In genomic region chr15:97223431-97223830, GRCm38 (mm10) we compare ENCODE assay signal across 10 mouse cellular contexts.
"Had no signal": no experiment of that assay in that cellular context is flagged by ENCODE, and none has a peak within 500 bp of the region (broad histone marks: within the 10 kb centered on the region; RNA-seq: fewer than 3 reads in every experiment).

No protein-coding gene starts in this region.

- H3K4me3 ChIP-seq: limb, embryonic 13.5 days; midbrain, embryonic 13.5 days had no signal

- H3K36me3 ChIP-seq: limb, embryonic 13.5 days; midbrain, embryonic 13.5 days had no signal

- H3K27me3 ChIP-seq: limb, embryonic 13.5 days; midbrain, embryonic 13.5 days had no signal

- H3K9ac ChIP-seq: limb, embryonic 13.5 days; liver, embryonic 14.5 days; midbrain, embryonic 13.5 days had no signal

- H3K4me2 ChIP-seq: limb, embryonic 13.5 days; midbrain, embryonic 13.5 days had no signal

- H3K4me1 ChIP-seq: limb, embryonic 13.5 days; midbrain, embryonic 13.5 days had no signal

- H3K27ac ChIP-seq: hindbrain, postnatal 0 days; limb, embryonic 13.5 days; liver, embryonic 14.5 days; midbrain, embryonic 13.5 days had no signal

- DNase-seq: kidney, adult 18-20 months; kidney, postnatal 25 days; left cerebral cortex, postnatal 4 days; right cerebral cortex, postnatal 25 days; thymus, adult 18-20 months; thymus, postnatal 14 days had no signal

- H3K9me3 ChIP-seq: limb, embryonic 13.5 days had no signal

- ATAC-seq: hindbrain, postnatal 0 days; midbrain, embryonic 13.5 days had no signal
